9 mouse cellular contexts compared by ENCODE assay signal in genomic region chr19:41898860-41899259, GRCm38 (mm10). TPM values are rescaled to one million over a fixed set of nuclear protein-coding genes. Genes with fewer than 3 reads are reported as not detected.
DNase-seq lines count a peak whose midpoint lies in the region; ATAC-seq and TF ChIP-seq lines count a peak whose summit lies in the region.
"Had no signal": no experiment of that assay in that cellular context is flagged by ENCODE, and none has a peak within 500 bp of the region (broad histone marks: within the 10 kb centered on the region; RNA-seq: fewer than 3 reads in every experiment).

No protein-coding gene starts in this region.

- TF ChIP-seq POLR2A in spleen, adult 2 months (IDR thresholded peaks at IDR 0.05; ENCODE audit: low read depth, low read length), result no peak

- H3K27ac ChIP-seq in spleen, adult 2 months (ENCODE audit: insufficient read depth, low read length), result no peak overlapping the region
- H3K27ac ChIP-seq: neural tube, embryonic 13.5 days had no signal

- ATAC-seq in frontal cortex, adult (ENCODE audit: low TSS enrichment), result peak; percentile 54

- H3K4me1 ChIP-seq in spleen, adult 2 months (ENCODE audit: control insufficient read depth, insufficient read depth, insufficient read length), result peaks cover 9% of the 10 kb centered on the region; the same call in 1 of the 2 replicates

- H3K4me3 ChIP-seq in spleen, adult 2 months (ENCODE audit: extremely low read depth, insufficient read depth, insufficient read length), result no peak overlapping the region
- H3K4me3 ChIP-seq: neural tube, embryonic 13.5 days had no signal

- peak; percentile 0; the same call in 1 of the 2 replicates for TF ChIP-seq CTCF in spleen, adult 2 months (IDR thresholded peaks at IDR 0.05; ENCODE audit: extremely low read depth, insufficient read depth, insufficient read length, insufficient replicate concordance)

- 66% methylated on average over 4 of the region's 4 CpGs for WGBS in spleen, adult 2 months

- no peaks in the 10 kb centered on the region for H3K36me3 ChIP-seq in spleen, adult 2 months (ENCODE audit: control insufficient read depth, insufficient read depth, low read length)
- H3K36me3 ChIP-seq: neural tube, embryonic 13.5 days had no signal

- H3K27me3 ChIP-seq in spleen, adult 2 months (ENCODE audit: control insufficient read depth, insufficient read depth, low read length), result no peaks in the 10 kb centered on the region
- H3K27me3 ChIP-seq: neural tube, embryonic 13.5 days had no signal

- DNase-seq in frontal cortex, postnatal 14 days (ENCODE audit: low spot score in 2 of 2), result no peak
- no peak for DNase-seq in spleen, adult 2 months (ENCODE audit: low read depth in 1 of 2, low spot score in 2 of 2)
- no peak for DNase-seq in spleen, adult 12 weeks (ENCODE audit: low spot score)
- DNase-seq in cerebellum, postnatal 14 days, result peak; percentile 55 to 61
- DNase-seq in kidney, postnatal 4 days, result peak; percentile 22 to 52
- peak; percentile 34 for DNase-seq in thymus, postnatal 4 days
- DNase-seq in layer of hippocampus, adult 9-10 months (ENCODE audit: low spot score), result no peak

RNA-seq across cellular contexts. Expression of gene Rrp12, which starts 2.9 kb away (rescaled TPM):
- 7.0 and 9.2 TPM in 2 replicates for polyA plus RNA-seq in spleen, adult 2 months (2012; rRNA removed)

RNA-seq across cellular contexts. Expression of gene Pgam1, which starts 12.9 kb away (rescaled TPM):
- polyA plus RNA-seq in spleen, adult 2 months (2012; rRNA removed), result 62.8 and 96.9 TPM in 2 replicates

RNA-seq across cellular contexts. Expression of gene Exosc1, which starts 34.4 kb away (rescaled TPM):
- polyA plus RNA-seq in spleen, adult 2 months (2012; rRNA removed), result 10.5 and 11.0 TPM in 2 replicates

RNA-seq across cellular contexts. Expression of gene Zdhhc16, which starts 34.4 kb away (rescaled TPM):
- 68.0 and 74.0 TPM in 2 replicates for polyA plus RNA-seq in spleen, adult 2 months (2012; rRNA removed)

RNA-seq across cellular contexts. Expression of gene Frat2, which starts 50.9 kb away (rescaled TPM):
- polyA plus RNA-seq in spleen, adult 2 months (2012; rRNA removed), result 7.6 and 14.4 TPM in 2 replicates

Comparison
In these comparisons a context has a peak if more than half of its experiments do, and no peak if none do; other contexts are left out.
1. DNase-seq: peak in cerebellum, postnatal 14 days (2 of 2), kidney, postnatal 4 days (2 of 2) and thymus, postnatal 4 days (single experiment); none in frontal cortex, postnatal 14 days (0 of 2), spleen, adult 2 months (0 of 2), spleen, adult 12 weeks (single experiment) and layer of hippocampus, adult 9-10 months (single experiment).